Mouse (Mus musculus): Measurements from ENCODE around the gene Ppia. TPM values are rescaled to one million over a fixed set of nuclear protein-coding genes. Genes with fewer than 3 reads are reported as not detected.
"Not testable (repeated sequence)": the region's sequence is repeated elsewhere in the genome, so short reads cannot be mapped to it uniquely, and the experiment has no call there.

Ppia gene
- polyA plus RNA-seq (2015; fragmentation: Nextera tagmentation; extraction: Ambion mirVana), result 4,471 and 4,554 TPM in 2 replicates

DNA sequence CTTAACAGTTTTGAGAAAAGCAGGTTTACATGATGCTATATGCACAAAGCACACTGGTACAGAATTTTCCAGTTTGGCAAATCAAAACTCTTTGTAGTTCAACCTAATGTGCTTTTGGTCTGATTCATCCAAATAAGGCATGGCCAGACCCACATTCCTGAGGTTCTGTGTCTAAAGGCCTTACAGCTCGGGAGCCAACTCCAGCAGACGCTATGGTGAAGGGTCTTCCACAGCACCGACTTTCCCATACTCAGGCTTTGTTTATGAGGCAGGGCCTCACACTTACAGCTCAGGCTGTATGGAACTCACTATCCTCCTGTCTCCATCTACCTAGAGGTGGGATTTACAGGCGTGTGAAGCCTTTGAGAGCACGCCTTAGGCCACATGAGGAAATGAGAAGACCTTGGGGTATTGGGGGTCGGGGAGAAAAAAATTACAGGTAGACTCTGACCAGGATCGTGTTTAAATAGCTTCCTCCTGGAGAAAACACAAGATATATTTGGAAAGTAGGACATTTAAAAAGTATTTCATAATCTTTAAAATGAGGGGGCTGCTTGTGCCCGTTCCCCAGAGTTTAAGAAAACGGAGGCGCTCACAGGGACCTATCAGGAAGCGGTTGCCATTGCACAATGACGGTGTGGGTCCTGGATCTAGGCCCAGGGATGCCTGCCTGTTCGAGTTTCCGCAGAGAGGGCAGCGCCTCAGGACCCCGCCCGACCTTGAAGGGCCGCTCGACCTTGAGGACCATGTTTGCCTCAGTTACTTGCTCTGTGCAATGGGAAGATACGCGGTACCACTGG, at the start of gene Ppia:
TSS of gene Ppia (plus strand) at position 693 of the 800 bp plus-strand sequence.
- peaks cover 15% of the 10 kb centered on the region for H3K36me3 ChIP-seq
- no peaks in the 10 kb centered on the region for H3K27me3 ChIP-seq
- peak within 1 kb of the TSS; percentile 96 for H3K27ac ChIP-seq (replicated peaks)
- WGBS, result 8% methylated on average over 21 of the region's 21 CpGs
- H3K9ac ChIP-seq, result peak within 1 kb of the TSS; percentile 94
- no peaks in the 10 kb centered on the region for H3K9me3 ChIP-seq
- peak within 1 kb of the TSS; percentile 75 for H3K4me2 ChIP-seq
- peak within 1 kb of the TSS; percentile 82 for H3K4me3 ChIP-seq
- peaks cover 31% of the 10 kb centered on the region for H3K4me1 ChIP-seq (replicated peaks)
- ATAC-seq (ENCODE audit: low read depth), result no peak; the same call in 1 of the 2 replicates

DNA sequence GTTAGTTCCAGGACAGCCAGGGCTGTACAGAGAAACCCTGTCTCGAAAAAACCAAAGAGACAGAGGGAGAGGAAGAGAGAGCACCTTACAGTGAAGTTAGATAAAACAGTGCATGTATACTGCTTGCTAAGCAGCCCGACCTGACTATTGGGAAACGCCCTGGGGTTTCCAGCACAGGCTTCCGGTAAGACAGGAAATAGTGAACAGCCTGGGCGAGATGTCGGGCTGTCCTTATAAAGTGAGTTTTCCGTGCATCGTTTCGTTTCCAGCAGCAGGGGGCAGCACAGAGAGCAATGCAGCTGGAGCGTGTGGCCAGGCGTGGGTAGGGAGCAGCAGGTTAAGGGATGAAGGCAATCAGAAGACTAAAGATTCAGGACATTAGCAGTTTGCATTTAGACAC, 49.4 kb upstream of the Ppia start:
- Histone ChIP-seq H3K9ac (no peak overlapping the region), H3K36me3 (no peaks in the 10 kb centered on the region), H3K27ac (replicated peaks) (no peak overlapping the region), H3K4me3 (no peak overlapping the region), H3K9me3 (no peaks in the 10 kb centered on the region), H3K27me3 (no peaks in the 10 kb centered on the region), H3K4me2 (peak overlapping the region; percentile 3; the same call in 1 of the 2 replicates), H3K4me1 (replicated peaks) (0 out of 2 replicates have a peak, but pooled peaks cover 5% of the 10 kb centered on the region)
- ATAC-seq (ENCODE audit: low read depth), result peak; percentile 64
- WGBS, result 23% methylated on average over 11 of the region's 11 CpGs

DNA sequence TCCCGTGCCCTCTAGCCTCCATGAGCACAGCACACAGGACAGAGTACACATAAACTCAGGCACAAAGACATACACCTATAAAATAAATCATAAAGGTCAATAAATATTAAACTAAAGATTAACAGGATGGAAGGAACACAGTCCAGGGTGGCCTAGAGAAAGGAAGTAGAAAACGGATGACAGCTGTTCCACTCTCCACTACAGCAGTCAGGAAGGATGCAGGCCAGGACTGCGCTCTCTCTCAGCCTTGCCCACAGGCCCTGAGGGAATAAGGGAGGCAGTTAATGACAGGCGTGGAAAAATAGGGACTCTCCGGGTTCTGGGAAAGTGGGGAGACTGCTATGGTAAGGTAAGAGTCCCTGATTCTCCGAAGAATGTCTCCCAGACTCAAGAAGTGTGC, 48.8 kb upstream of the Ppia start:
- no peaks in the 10 kb centered on the region for H3K9me3 ChIP-seq
- H3K36me3 ChIP-seq, result no peaks in the 10 kb centered on the region
- H3K4me1 ChIP-seq (replicated peaks), result 0 out of 2 replicates have a peak, but pooled peaks cover 5% of the 10 kb centered on the region
- no peaks in the 10 kb centered on the region for H3K27me3 ChIP-seq
- H3K9ac ChIP-seq, result no peak overlapping the region
- H3K27ac ChIP-seq (replicated peaks), result no peak overlapping the region
- 73% methylated on average over 6 of the region's 6 CpGs for WGBS
- H3K4me2 ChIP-seq, result no peak overlapping the region
- no peak overlapping the region for H3K4me3 ChIP-seq
- 0 out of 2 replicates have a peak, but pooled peaks have one; percentile 42 for ATAC-seq (ENCODE audit: low read depth)

DNA sequence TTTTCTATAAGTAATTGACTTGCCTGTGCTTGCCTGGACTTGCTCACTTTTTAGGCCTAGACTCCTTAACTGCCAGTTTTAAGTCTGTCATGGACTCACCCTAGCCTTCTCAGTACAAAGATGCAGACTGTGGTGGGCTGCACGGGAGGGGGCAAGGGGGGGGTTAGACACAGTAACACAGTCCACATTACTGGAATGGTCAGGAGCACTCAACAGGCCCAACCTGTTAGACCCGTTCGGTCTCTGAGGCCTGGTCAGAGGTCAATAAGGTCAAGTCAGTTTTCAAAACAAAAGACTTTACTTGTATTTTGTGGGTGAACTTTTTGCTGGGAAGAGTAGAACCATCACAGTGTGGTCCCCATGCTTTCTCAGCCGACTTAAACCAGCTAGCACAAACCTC, 48.1 kb upstream of the Ppia start:
- H3K4me3 ChIP-seq, result no peak overlapping the region
- no peak for ATAC-seq (ENCODE audit: low read depth)
- no peak overlapping the region for H3K9ac ChIP-seq
- no peaks in the 10 kb centered on the region for H3K27me3 ChIP-seq
- H3K9me3 ChIP-seq, result no peaks in the 10 kb centered on the region
- no peak overlapping the region for H3K27ac ChIP-seq (replicated peaks)
- 77% methylated on average over 4 of the region's 4 CpGs for WGBS
- H3K36me3 ChIP-seq, result no peaks in the 10 kb centered on the region
- H3K4me2 ChIP-seq, result no peak overlapping the region
- H3K4me1 ChIP-seq (replicated peaks), result 0 out of 2 replicates have a peak, but pooled peaks cover 5% of the 10 kb centered on the region

DNA sequence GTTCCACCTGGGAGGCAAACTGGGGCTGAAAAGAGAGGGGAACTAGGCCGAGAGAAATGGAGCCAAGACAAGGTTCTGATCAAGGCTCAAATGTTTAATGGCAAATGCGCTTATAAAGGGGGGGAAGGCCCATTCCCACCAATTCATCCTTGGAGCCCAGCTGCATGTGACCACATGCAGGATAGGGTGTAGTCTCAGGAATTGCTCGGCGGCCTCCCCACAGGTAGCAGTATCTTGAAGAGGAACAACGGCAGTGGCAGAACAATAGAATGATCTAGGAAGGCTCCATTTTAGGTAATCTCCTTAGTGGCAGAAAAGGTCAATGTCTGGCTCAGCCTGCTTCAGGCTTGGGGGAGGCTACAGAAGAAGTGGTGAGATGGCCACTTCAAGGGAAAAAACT, 47.3 kb upstream of the Ppia start:
- H3K9me3 ChIP-seq; H3K4me2 ChIP-seq; H3K27ac ChIP-seq (replicated peaks); H3K9ac ChIP-seq; H3K4me3 ChIP-seq; H3K4me1 ChIP-seq (replicated peaks); H3K27me3 ChIP-seq; H3K36me3 ChIP-seq; ATAC-seq (ENCODE audit: low read depth): not testable (repeated sequence)
- 78% methylated on average over 5 of the region's 5 CpGs for WGBS

DNA sequence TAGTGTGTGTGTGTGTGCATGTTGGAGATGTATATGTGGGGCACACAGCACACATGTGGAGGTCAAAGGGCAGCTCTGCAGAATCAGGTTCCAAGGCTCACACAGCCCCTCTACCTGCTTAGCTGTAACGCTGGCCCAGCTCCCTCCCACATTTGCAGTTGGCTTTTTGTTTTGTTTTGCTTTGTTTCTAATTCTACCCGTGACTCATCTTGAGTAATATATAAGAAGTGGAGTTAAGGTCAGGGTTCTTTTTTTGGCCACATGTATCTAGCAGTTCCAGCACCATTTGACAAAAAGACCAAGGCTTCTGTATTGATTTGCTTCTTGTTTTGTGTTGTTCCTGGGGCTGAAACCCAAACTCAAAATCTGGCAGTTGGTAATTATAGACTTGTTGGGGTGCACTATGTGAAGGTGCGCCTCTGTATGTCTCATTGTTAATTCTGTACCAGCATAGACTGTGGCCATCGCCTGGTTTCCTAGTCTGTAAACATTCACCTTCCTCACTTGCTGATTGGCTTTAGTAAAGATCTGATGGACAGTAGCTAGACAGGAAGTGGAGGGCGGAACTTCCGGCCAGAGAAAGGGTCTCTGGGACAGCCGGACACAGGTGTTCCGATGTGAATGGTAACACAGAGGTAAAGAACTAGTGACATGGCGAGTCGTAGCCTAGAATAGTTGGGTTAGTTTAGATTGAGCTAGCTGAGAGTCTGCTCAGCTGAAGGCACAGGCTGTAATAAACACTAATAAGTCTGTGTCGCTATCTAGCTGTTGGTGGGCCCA, 43.7 kb upstream of the Ppia start:
- no peak overlapping the region for H3K4me3 ChIP-seq
- 91% methylated on average over 11 of the region's 11 CpGs for WGBS
- no peak overlapping the region for H3K27ac ChIP-seq (replicated peaks)
- no peak overlapping the region for H3K9ac ChIP-seq
- H3K9me3 ChIP-seq, result no peaks in the 10 kb centered on the region
- H3K27me3 ChIP-seq, result no peaks in the 10 kb centered on the region
- no peak for ATAC-seq (ENCODE audit: low read depth)
- no peaks in the 10 kb centered on the region for H3K36me3 ChIP-seq
- no peak overlapping the region for H3K4me2 ChIP-seq
- no peaks in the 10 kb centered on the region for H3K4me1 ChIP-seq (replicated peaks)

DNA sequence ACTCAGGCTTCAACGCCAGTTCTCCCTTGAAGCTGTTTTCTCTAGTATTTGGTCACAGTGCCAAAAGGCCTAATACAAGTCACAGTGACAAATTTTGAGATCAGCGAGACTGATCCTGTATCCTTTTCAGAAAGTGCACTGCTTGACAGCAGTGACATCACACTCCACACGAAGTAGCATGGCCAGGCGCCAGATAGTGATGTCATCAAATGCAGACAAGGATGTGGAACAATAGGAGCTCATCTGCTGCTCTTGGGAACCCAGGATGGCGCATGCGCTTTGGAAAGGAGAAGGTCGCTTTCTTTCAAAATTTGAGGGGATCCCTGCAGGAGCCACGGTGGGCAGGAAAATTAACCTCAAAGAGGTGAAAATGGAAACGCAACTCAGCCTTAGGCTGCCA, 42.5 kb upstream of the Ppia start:
- H3K36me3 ChIP-seq, result no peaks in the 10 kb centered on the region
- H3K27me3 ChIP-seq, result no peaks in the 10 kb centered on the region
- no peak for ATAC-seq (ENCODE audit: low read depth)
- no peak overlapping the region for H3K9ac ChIP-seq
- no peak overlapping the region for H3K4me3 ChIP-seq
- no peaks in the 10 kb centered on the region for H3K9me3 ChIP-seq
- H3K4me2 ChIP-seq, result no peak overlapping the region
- 91% methylated on average over 9 of the region's 9 CpGs for WGBS
- no peaks in the 10 kb centered on the region for H3K4me1 ChIP-seq (replicated peaks)
- no peak overlapping the region for H3K27ac ChIP-seq (replicated peaks)

DNA sequence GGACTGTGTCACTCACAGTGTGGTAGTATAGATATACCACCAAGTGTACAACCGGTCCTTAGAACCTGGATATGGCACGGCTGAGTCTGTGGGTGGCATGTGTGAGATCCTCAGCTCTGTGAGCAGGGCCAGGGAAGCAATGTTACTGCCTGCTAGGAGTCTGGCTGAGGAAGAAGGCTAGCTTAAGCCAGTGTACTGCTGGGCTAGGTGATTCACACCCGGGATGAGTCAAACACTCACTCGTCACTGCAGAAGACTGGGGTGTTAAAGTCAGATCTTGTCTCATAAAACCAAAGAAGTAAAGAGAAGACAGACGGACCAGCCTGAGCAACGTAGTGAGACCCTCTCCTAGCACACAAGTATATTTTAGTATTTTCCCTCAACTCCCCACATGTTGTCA, 34.3 kb upstream of the Ppia start:
- no peak overlapping the region for H3K4me2 ChIP-seq
- no peaks in the 10 kb centered on the region for H3K36me3 ChIP-seq
- no peak for ATAC-seq (ENCODE audit: low read depth)
- no peak overlapping the region for H3K27ac ChIP-seq (replicated peaks)
- 81% methylated on average over 6 of the region's 6 CpGs for WGBS
- no peak overlapping the region for H3K9ac ChIP-seq
- no peaks in the 10 kb centered on the region for H3K27me3 ChIP-seq
- no peaks in the 10 kb centered on the region for H3K4me1 ChIP-seq (replicated peaks)
- H3K4me3 ChIP-seq, result no peak overlapping the region
- no peaks in the 10 kb centered on the region for H3K9me3 ChIP-seq

DNA sequence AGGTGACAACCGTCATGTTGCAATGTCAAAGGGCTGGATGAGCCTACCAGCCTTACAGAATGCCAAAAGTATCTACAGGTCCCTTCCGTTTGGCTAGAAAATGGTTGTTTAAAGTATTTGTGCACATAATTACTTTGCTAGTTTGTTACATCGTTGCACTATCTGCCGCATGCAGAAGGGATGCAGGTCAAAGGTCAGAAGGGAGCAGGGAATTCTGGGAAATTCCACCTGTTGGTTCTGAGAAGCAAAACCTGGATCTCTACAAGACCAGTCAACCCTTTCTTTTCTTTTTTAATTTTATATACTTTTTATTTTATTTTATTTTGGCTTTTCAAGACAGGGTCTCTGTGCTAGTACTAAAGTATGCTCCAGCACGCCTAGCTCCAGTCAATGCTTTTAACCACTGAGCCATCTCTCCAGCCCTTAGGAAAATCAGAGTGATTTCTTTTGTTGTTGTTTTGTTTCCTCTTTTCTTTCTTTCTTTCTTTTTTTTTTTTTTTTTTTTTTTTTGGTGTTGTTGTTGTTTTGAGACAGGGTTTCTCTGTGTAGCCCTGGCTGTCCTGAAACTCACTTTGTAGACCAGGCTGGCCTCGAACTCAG, 27.0 kb upstream of the Ppia start:
- Histone ChIP-seq H3K4me3 (peak overlapping the region; percentile 98; the same call in 1 of the 2 replicates), H3K27me3 (no peaks in the 10 kb centered on the region), H3K9ac (no peak overlapping the region), H3K36me3 (peaks cover 25% of the 10 kb centered on the region), H3K9me3 (no peaks in the 10 kb centered on the region), H3K4me2 (peak overlapping the region; percentile 45), H3K27ac (replicated peaks) (peak overlapping the region; percentile 94), H3K4me1 (replicated peaks) (peaks cover 33% of the 10 kb centered on the region)
- 90% methylated on average over 6 of the region's 6 CpGs for WGBS
- ATAC-seq (ENCODE audit: low read depth), result no peak

DNA sequence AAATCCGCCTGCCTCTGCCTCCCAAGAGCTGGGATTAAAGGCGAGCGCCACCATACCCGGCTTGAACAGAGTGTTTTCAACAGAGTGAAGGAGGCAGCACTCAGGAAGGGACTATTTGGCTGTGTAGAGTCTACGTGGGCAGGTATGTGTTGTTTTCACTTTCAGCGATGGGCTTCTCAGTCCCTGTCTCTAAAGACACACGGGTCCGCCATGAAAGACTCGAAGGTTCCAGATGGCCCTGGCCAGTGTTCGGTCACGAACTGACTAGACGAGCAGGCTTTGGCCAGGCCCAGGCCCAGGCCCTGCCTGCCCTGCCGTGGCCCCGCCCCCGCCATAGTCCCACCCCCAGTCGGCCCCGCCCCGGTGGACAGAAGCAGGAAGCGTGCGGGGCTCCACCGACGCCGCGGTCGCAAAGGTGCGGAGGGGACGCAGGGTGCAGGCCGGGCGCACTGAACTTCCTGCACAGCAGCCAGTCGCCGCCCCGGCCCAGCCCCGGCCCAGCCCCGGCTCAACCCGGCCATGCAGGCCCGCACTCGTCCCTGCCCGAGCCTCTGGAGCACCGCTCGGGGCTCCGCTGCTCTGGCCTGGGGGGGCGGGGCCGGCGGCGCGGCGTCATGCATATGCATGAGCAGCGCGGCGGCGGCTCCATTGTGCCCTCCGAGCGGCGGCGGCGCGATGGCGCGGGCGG, 26.4 kb upstream of the Ppia start, which contains the start of gene Zmiz2:
TSS of gene Zmiz2 (plus strand) at position 349 of the 688 bp plus-strand sequence.
- H3K9me3 ChIP-seq, result no peaks in the 10 kb centered on the region
- H3K4me1 ChIP-seq (replicated peaks), result peaks cover 35% of the 10 kb centered on the region
- H3K4me3 ChIP-seq, result peak within 1 kb of the TSS; percentile 98
- H3K36me3 ChIP-seq, result peaks cover 27% of the 10 kb centered on the region
- peak within 1 kb of the TSS; percentile 81 for H3K4me2 ChIP-seq
- peak within 1 kb of the TSS; percentile 98 for H3K9ac ChIP-seq
- peak; percentile 99 for ATAC-seq (ENCODE audit: low read depth)
- 11% methylated on average over 34 of the region's 60 CpGs for WGBS
- peak within 1 kb of the TSS; percentile 94 for H3K27ac ChIP-seq (replicated peaks)
- no peaks in the 10 kb centered on the region for H3K27me3 ChIP-seq

DNA sequence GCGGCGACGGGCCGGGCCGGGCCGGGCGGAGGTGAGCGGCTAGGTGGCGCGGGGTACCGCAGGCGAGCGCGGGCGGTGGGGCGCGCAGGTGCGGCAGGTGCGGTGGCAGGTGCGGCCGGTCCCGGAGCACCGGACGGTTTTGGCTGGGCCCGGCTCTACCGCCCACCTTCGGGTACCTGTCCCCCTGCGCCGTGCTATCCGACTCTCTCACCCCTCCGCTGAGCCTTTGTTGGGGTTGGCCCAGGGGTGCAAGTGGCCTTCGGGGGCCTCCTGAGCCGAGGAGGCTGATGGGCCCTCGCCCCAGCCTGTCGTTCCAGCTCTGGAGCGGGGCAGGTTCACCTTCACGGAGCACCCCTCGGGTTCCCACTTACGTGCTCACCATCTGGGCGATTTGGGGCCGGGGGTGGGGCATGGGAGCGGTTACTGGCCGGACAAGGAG, 25.7 kb upstream of the Ppia start:
- Histone ChIP-seq H3K27me3 (no peaks in the 10 kb centered on the region), H3K36me3 (peaks cover 34% of the 10 kb centered on the region), H3K9me3 (no peaks in the 10 kb centered on the region), H3K4me3 (peak overlapping the region; percentile 98), H3K4me1 (replicated peaks) (peaks cover 40% of the 10 kb centered on the region), H3K4me2 (peak overlapping the region; percentile 81), H3K27ac (replicated peaks) (peak overlapping the region; percentile 94), H3K9ac (peak overlapping the region; percentile 98)
- ATAC-seq (ENCODE audit: low read depth), result peak; percentile 60
- WGBS, result under 1% methylated on average over 35 of the region's 43 CpGs
